Mouse (Mus musculus): ENCODE data around the gene Cux2.

GRCm38 (mm10) chr5:122048686-122049663, 927 bp downstream of the Cux2 start:
- TF ChIP-seq CTCF (conservative IDR thresholded peaks at IDR 0.05; ENCODE audit: insufficient read depth, insufficient read length, low read depth, low read length) (no peak), POLR2A (IDR thresholded peaks at IDR 0.05; ENCODE audit: low read depth, low read length) (no peak)
